23 mouse cellular contexts compared by ENCODE assay signal in genomic region chr17:75033872-75034615, GRCm38 (mm10). TPM values are rescaled to one million over a fixed set of nuclear protein-coding genes. Genes with fewer than 3 reads are reported as not detected.
A peak's percentile ranks its signal among the peaks of the same experiment; 100 is the strongest.
DNase-seq lines count a peak whose midpoint lies in the region; ATAC-seq and TF ChIP-seq lines count a peak whose summit lies in the region.
"Had no signal": no experiment of that assay in that cellular context is flagged by ENCODE, and none has a peak within 500 bp of the region (broad histone marks: within the 10 kb centered on the region; RNA-seq: fewer than 3 reads in every experiment).

No protein-coding gene starts in this region.

- no peak for TF ChIP-seq EP300 in stomach, postnatal 0 days (optimal IDR thresholded peaks at IDR 0.05)

- no peaks in the 10 kb centered on the region for H3K27me3 ChIP-seq in forebrain, embryonic 16.5 days (replicated peaks; ENCODE audit: control insufficient read depth, insufficient read depth, low read length)
- no peaks in the 10 kb centered on the region for H3K27me3 ChIP-seq in forebrain, embryonic 12.5 days
- no peaks in the 10 kb centered on the region for H3K27me3 ChIP-seq in stomach, postnatal 0 days (ENCODE audit: control insufficient read depth, insufficient read depth, low read length)
- H3K27me3 ChIP-seq: embryonic facial prominence, embryonic 13.5 days; heart, embryonic 15.5 days; Patski had no signal

- 0 out of 2 replicates have a peak, but pooled peaks have one; percentile 18 for ATAC-seq in forebrain, embryonic 16.5 days
- ATAC-seq in forebrain, embryonic 12.5 days (ENCODE audit: low FRiP score), result no peak
- no peak for ATAC-seq in stomach, postnatal 0 days (ENCODE audit: low FRiP score, low TSS enrichment)
- ATAC-seq: activated CD4-positive, CD25-positive, alpha-beta regulatory T cell, adult 4 months; forebrain, embryonic 14.5 days; Patski had no signal

- H3K9ac ChIP-seq in forebrain, embryonic 16.5 days (replicated peaks; ENCODE audit: low read depth, low read length), result no peak overlapping the region
- no peak overlapping the region for H3K9ac ChIP-seq in forebrain, embryonic 12.5 days
- H3K9ac ChIP-seq in stomach, postnatal 0 days (ENCODE audit: low read length), result no peak overlapping the region
- H3K9ac ChIP-seq: embryonic facial prominence, embryonic 13.5 days; heart, embryonic 15.5 days; hindbrain, embryonic 14.5 days had no signal

- intact Hi-C loops in left cerebral cortex, postnatal 25 days (cut with DNase I), result no loop called here

- H3K9me3 ChIP-seq in forebrain, embryonic 16.5 days (ENCODE audit: control insufficient read depth, low read length), result no peaks in the 10 kb centered on the region
- H3K9me3 ChIP-seq in forebrain, embryonic 12.5 days, result no peaks in the 10 kb centered on the region
- no peaks in the 10 kb centered on the region for H3K9me3 ChIP-seq in stomach, postnatal 0 days (ENCODE audit: control insufficient read depth, low read length)
- H3K9me3 ChIP-seq: embryonic facial prominence, embryonic 13.5 days; heart, embryonic 15.5 days; hindbrain, embryonic 10.5 days had no signal

- no peaks in the 10 kb centered on the region for H3K4me1 ChIP-seq in forebrain, embryonic 16.5 days (replicated peaks; ENCODE audit: control insufficient read depth, insufficient read depth, low read length)
- H3K4me1 ChIP-seq in forebrain, embryonic 12.5 days, result no peaks in the 10 kb centered on the region
- H3K4me1 ChIP-seq in stomach, postnatal 0 days (replicated peaks; ENCODE audit: control insufficient read depth, insufficient read depth), result no peaks in the 10 kb centered on the region
- H3K4me1 ChIP-seq: heart, embryonic 15.5 days; hindbrain, embryonic 10.5 days had no signal

- peak; percentile 93 for DNase-seq in heart, adult 11 months
- no peak for DNase-seq in heart, postnatal 4 days
- peak; percentile 18 for DNase-seq in urinary bladder, postnatal 14 days (ENCODE audit: low spot score)
- DNase-seq in urinary bladder, postnatal 4 days (ENCODE audit: low spot score in 2 of 2), result no peak
- DNase-seq in stomach, postnatal 0 days (ENCODE audit: low spot score), result no peak
- DNase-seq in left cerebral cortex, postnatal 25 days (ENCODE audit: low spot score in 2 of 2), result no peak
- DNase-seq: adrenal gland, adult 2 months; adrenal gland, postnatal 25 days; cerebellum, adult 18-20 months; cerebellum, adult 9-11 months; cerebellum, postnatal 36 days; heart, adult 2 months; heart, postnatal 14 days had no signal

- H3K36me3 ChIP-seq in forebrain, embryonic 16.5 days (ENCODE audit: control insufficient read depth, insufficient read depth), result no peaks in the 10 kb centered on the region
- H3K36me3 ChIP-seq in forebrain, embryonic 12.5 days (replicated peaks), result no peaks in the 10 kb centered on the region
- no peaks in the 10 kb centered on the region for H3K36me3 ChIP-seq in stomach, postnatal 0 days (ENCODE audit: control insufficient read depth, insufficient read depth, low read length)
- H3K36me3 ChIP-seq: embryonic facial prominence, embryonic 13.5 days; heart, embryonic 15.5 days; hindbrain, embryonic 10.5 days had no signal

- 73% methylated on average over 21 of the region's 21 CpGs for WGBS in forebrain, embryonic 16.5 days
- WGBS in forebrain, embryonic 12.5 days, result 82% methylated on average over 21 of the region's 21 CpGs
- 57% methylated on average over 21 of the region's 21 CpGs for WGBS in stomach, postnatal 0 days

- TF ChIP-seq CTCF in stomach, postnatal 0 days (IDR thresholded peaks at IDR 0.05; ENCODE audit: low read depth), result peak; percentile 8; the same call in 1 of the 2 replicates

- no peak overlapping the region for H3K4me2 ChIP-seq in forebrain, embryonic 16.5 days (ENCODE audit: low read length)
- H3K4me2 ChIP-seq in forebrain, embryonic 12.5 days, result no peak overlapping the region
- no peak overlapping the region; the same call in 1 of the 2 replicates for H3K4me2 ChIP-seq in stomach, postnatal 0 days (replicated peaks; ENCODE audit: low read depth)
- H3K4me2 ChIP-seq: embryonic facial prominence, embryonic 13.5 days; heart, embryonic 11.5 days; heart, embryonic 15.5 days; hindbrain, embryonic 14.5 days had no signal

- H3K4me3 ChIP-seq in forebrain, embryonic 16.5 days (replicated peaks; ENCODE audit: low read length), result no peak overlapping the region
- no peak overlapping the region for H3K4me3 ChIP-seq in forebrain, embryonic 12.5 days (replicated peaks)
- H3K4me3 ChIP-seq in stomach, postnatal 0 days (ENCODE audit: low read depth, low read length), result no peak overlapping the region
- H3K4me3 ChIP-seq: embryonic facial prominence, embryonic 13.5 days; heart, adult 2 months; heart, embryonic 15.5 days; hindbrain, embryonic 10.5 days had no signal

- H3K27ac ChIP-seq in forebrain, embryonic 16.5 days (ENCODE audit: low read length), result no peak overlapping the region
- H3K27ac ChIP-seq in forebrain, embryonic 12.5 days, result no peak overlapping the region
- H3K27ac ChIP-seq in stomach, postnatal 0 days (replicated peaks), result no peak overlapping the region
- H3K27ac ChIP-seq: embryonic facial prominence, embryonic 13.5 days; heart, adult 2 months; heart, embryonic 15.5 days; hindbrain, embryonic 10.5 days; hindbrain, embryonic 14.5 days had no signal

RNA-seq across cellular contexts. Expression of gene Ltbp1, which starts 28.7 kb away (rescaled TPM):
- 2.3 and 4.3 TPM in 2 replicates for polyA plus RNA-seq in forebrain, embryonic 16.5 days (2015; fragmentation: Nextera tagmentation; extraction: Ambion mirVana)
- 3.4 and 4.0 TPM in 2 replicates for polyA plus RNA-seq in forebrain, embryonic 12.5 days (2016; fragmentation: Nextera tagmentation; extraction: Ambion mirVana)
- total RNA-seq in heart, postnatal 4 days (2021), result 10 to 100 TPM; 63.8 to 67.0 TPM
- 16.2 and 17.7 TPM in 2 replicates for polyA plus RNA-seq in stomach, postnatal 0 days (2015; fragmentation: Nextera tagmentation; extraction: Ambion mirVana)
- total RNA-seq in left cerebral cortex, postnatal 25 days (2021), result 1 to 10 TPM; 8.9 to 9.1 TPM

Comparison
In these comparisons a context has a peak if more than half of its experiments do, and no peak if none do; other contexts are left out.
1. DNase-seq: peak in heart, adult 11 months (single experiment) and urinary bladder, postnatal 14 days (single experiment); none in heart, postnatal 4 days (single experiment), urinary bladder, postnatal 4 days (0 of 2), stomach, postnatal 0 days (single experiment) and left cerebral cortex, postnatal 25 days (0 of 2).